Comparison of ENCODE assay signal across 9 mouse cellular contexts in the genomic region with DNA sequence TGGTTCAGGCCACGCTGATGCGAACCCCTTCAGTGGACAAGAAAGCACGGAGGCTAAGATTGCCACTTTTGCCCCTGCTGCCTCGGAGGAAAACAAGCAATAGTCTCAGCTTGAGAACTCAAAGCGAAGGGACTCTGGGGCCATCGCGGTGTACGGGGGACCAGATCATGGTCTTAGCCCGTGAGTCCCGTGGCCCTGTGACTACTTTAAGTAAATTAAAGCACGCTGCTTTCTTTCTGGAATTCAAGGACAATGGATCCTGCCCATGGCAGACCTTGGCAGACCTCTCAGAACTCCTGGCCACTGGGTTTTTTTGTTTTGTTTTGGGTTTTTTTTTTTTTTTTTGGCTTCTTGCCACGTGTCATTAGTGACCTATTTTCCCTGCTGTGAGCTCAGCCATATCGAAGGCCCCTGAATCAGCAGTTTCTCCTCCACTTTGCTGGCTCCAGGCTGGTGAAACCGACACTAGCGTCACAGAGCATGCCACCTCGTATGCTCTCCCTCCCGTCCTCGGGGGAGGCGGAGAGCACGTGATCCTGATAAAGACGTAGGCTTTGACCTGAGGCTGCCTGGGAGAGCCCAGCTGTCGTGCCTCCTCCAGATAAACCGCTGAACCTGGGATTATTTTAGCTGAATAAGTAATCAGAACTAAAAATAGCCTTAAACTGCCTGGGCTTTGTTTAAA.
DNase-seq lines count a peak whose midpoint lies in the region; ATAC-seq and TF ChIP-seq lines count a peak whose summit lies in the region.
"Had no signal": no experiment of that assay in that cellular context is flagged by ENCODE, and none has a peak within 500 bp of the region (broad histone marks: within the 10 kb centered on the region; RNA-seq: fewer than 3 reads in every experiment).

No protein-coding gene starts in this region.

- TF ChIP-seq POLR2A in heart, adult 2 months (IDR thresholded peaks at IDR 0.05; ENCODE audit: insufficient read depth, low read depth, low read length), result no peak

- 31% methylated on average over 23 of the region's 23 CpGs for WGBS in heart, adult 2 months
- 47% methylated on average over 23 of the region's 23 CpGs for WGBS in intestine, embryonic 16.5 days
- WGBS in liver, embryonic 11.5 days, result 45% methylated on average over 23 of the region's 23 CpGs

- peak overlapping the region; percentile 79 for H3K27ac ChIP-seq in heart, adult 2 months
- H3K27ac ChIP-seq in intestine, embryonic 16.5 days (ENCODE audit: low read length), result no peak overlapping the region; the same call in 1 of the 2 replicates
- H3K27ac ChIP-seq in liver, embryonic 11.5 days (ENCODE audit: low read depth, low read length), result no peak overlapping the region
- H3K27ac ChIP-seq: limb, embryonic 15.5 days had no signal

- no peaks in the 10 kb centered on the region for H3K79me2 ChIP-seq in heart, adult 2 months (replicated peaks; ENCODE audit: control insufficient read depth, insufficient read depth, low read length)

- peak; percentile 70 for DNase-seq in ovary, adult 18-20 months (ENCODE audit: low spot score)
- no peak for DNase-seq in ovary, postnatal 10 days (ENCODE audit: low spot score)
- peak; percentile 62 for DNase-seq in embryo, embryonic 11 days
- DNase-seq in heart, adult 2 months, result peak; percentile 69 to 86
- peak; percentile 59 for DNase-seq in liver, embryonic 11.5 days (ENCODE audit: low spot score)
- peak; percentile 27 to 31 for DNase-seq in natural killer cell, adult 2 months (ENCODE audit: low spot score in 2 of 2)
- DNase-seq in yolk sac, embryonic 10.5 days (ENCODE audit: low spot score), result peak; percentile 74

- peak overlapping the region; percentile 44 for H3K4me3 ChIP-seq in heart, adult 2 months
- no peak overlapping the region for H3K4me3 ChIP-seq in intestine, embryonic 16.5 days (ENCODE audit: low read length)
- no peak overlapping the region for H3K4me3 ChIP-seq in liver, embryonic 11.5 days (ENCODE audit: low read depth, low read length)
- H3K4me3 ChIP-seq: limb, embryonic 15.5 days had no signal

- no peaks in the 10 kb centered on the region for H3K27me3 ChIP-seq in heart, adult 2 months (ENCODE audit: control insufficient read depth, insufficient read depth, low read length)
- H3K27me3 ChIP-seq in intestine, embryonic 16.5 days (replicated peaks; ENCODE audit: control insufficient read depth, insufficient read depth, low read length), result no peaks in the 10 kb centered on the region
- no peaks in the 10 kb centered on the region for H3K27me3 ChIP-seq in liver, embryonic 11.5 days (replicated peaks; ENCODE audit: control insufficient read depth, insufficient read depth, low read length)
- H3K27me3 ChIP-seq: limb, embryonic 15.5 days had no signal

- 0 out of 2 replicates have a peak overlapping the region, but pooled peaks have one; percentile 7 for H3K4me2 ChIP-seq in intestine, embryonic 16.5 days (ENCODE audit: low read depth, low read length)
- H3K4me2 ChIP-seq in liver, embryonic 11.5 days, result no peak overlapping the region; the same call in 1 of the 2 replicates
- H3K4me2 ChIP-seq: limb, embryonic 15.5 days had no signal

- no peak overlapping the region for H3K9ac ChIP-seq in heart, adult 2 months (ENCODE audit: low read depth, low read length)
- no peak overlapping the region for H3K9ac ChIP-seq in intestine, embryonic 16.5 days (ENCODE audit: low read depth, low read length)
- no peak overlapping the region for H3K9ac ChIP-seq in liver, embryonic 11.5 days (ENCODE audit: low read depth, low read length)
- H3K9ac ChIP-seq: limb, embryonic 15.5 days had no signal

- ATAC-seq in intestine, embryonic 16.5 days, result peak; percentile 93
- ATAC-seq in liver, embryonic 11.5 days (replicated peaks; ENCODE audit: low FRiP score), result peak; percentile 95

- intact Hi-C loops in heart, adult 2 months (cut with DNase I), result no loop called here

- H3K9me3 ChIP-seq in intestine, embryonic 16.5 days (ENCODE audit: control insufficient read depth, low read length), result no peaks in the 10 kb centered on the region
- no peaks in the 10 kb centered on the region for H3K9me3 ChIP-seq in liver, embryonic 11.5 days (ENCODE audit: control insufficient read depth, low read length)
- H3K9me3 ChIP-seq: limb, embryonic 15.5 days had no signal

- peak; percentile 95 for TF ChIP-seq EP300 in heart, adult 2 months (IDR thresholded peaks at IDR 0.05; ENCODE audit: insufficient read depth, low read depth, low read length)

- TF ChIP-seq CTCF in heart, adult 2 months (IDR thresholded peaks at IDR 0.05), result no peak

- peaks cover 21% of the 10 kb centered on the region for H3K4me1 ChIP-seq in heart, adult 2 months (ENCODE audit: control insufficient read depth, insufficient read depth, low read length)
- peaks cover 3% of the 10 kb centered on the region for H3K4me1 ChIP-seq in intestine, embryonic 16.5 days (ENCODE audit: control insufficient read depth, insufficient read depth, low read length)
- peaks cover 28% of the 10 kb centered on the region for H3K4me1 ChIP-seq in liver, embryonic 11.5 days (replicated peaks; ENCODE audit: control insufficient read depth, insufficient read depth, low read length)

- H3K36me3 ChIP-seq in heart, adult 2 months (ENCODE audit: control insufficient read depth, insufficient read depth, low read length), result no peaks in the 10 kb centered on the region; the same call in 1 of the 2 replicates
- H3K36me3 ChIP-seq in intestine, embryonic 16.5 days (ENCODE audit: control insufficient read depth, insufficient read depth, low read length), result no peaks in the 10 kb centered on the region
- no peaks in the 10 kb centered on the region for H3K36me3 ChIP-seq in liver, embryonic 11.5 days (ENCODE audit: control insufficient read depth, insufficient read depth, low read length)
- H3K36me3 ChIP-seq: limb, embryonic 15.5 days had no signal
